18 mouse cellular contexts compared by ENCODE assay signal in the genomic region with DNA sequence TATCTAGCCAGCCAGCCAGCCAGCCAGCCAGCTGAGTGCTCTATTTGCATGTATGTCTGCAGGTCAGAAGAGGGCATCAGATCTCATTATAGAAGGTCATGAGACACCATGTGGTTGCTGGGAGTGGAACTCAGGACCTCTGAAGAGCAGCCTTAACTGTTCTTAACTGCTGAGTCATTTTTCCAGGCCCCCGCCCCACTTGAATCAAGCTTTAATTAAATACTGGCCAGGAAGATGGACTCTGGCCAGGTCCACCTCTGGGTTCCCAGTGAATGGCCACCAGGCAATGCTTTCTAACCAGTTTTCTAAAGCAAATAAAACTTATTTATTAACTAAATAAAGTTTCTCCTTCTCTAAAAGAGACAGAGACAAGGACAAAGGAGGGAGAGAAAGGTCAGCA. TPM values are rescaled to one million over a fixed set of nuclear protein-coding genes. Genes with fewer than 3 reads are reported as not detected.
DNase-seq lines count a peak whose midpoint lies in the region; ATAC-seq and TF ChIP-seq lines count a peak whose summit lies in the region.
"Had no signal": no experiment of that assay in that cellular context is flagged by ENCODE, and none has a peak within 500 bp of the region (broad histone marks: within the 10 kb centered on the region; RNA-seq: fewer than 3 reads in every experiment).

No protein-coding gene starts in this region.

- peaks cover 7% of the 10 kb centered on the region for H3K4me1 ChIP-seq in liver, adult 2 months (ENCODE audit: control insufficient read depth, insufficient read depth, low read length)
- H3K4me1 ChIP-seq in liver, embryonic 12.5 days: no peaks in the 10 kb centered on the region
- peaks cover 2% of the 10 kb centered on the region; the same call in 1 of the 2 replicates for H3K4me1 ChIP-seq in lung, adult 2 months (ENCODE audit: control insufficient read depth, insufficient read depth, low read length)
- H3K4me1 ChIP-seq in hindbrain, embryonic 16.5 days (ENCODE audit: control insufficient read depth, insufficient read depth, low read depth, low read length): no peaks in the 10 kb centered on the region
- H3K4me1 ChIP-seq: forebrain, embryonic 12.5 days; hindbrain, embryonic 12.5 days; limb, embryonic 10.5 days; midbrain, embryonic 15.5 days had no signal

- H3K4me3 ChIP-seq in liver, adult 2 months (ENCODE audit: insufficient read depth, low read depth, low read length): no peak overlapping the region
- no peak overlapping the region for H3K4me3 ChIP-seq in liver, embryonic 12.5 days
- H3K4me3 ChIP-seq in lung, adult 2 months (replicated peaks; ENCODE audit: extremely low read depth, low read depth, low read length): no peak overlapping the region
- no peak overlapping the region for H3K4me3 ChIP-seq in hindbrain, embryonic 16.5 days (ENCODE audit: low read length)
- H3K4me3 ChIP-seq: forebrain, embryonic 12.5 days; hindbrain, embryonic 12.5 days; limb, embryonic 10.5 days; midbrain, embryonic 15.5 days had no signal

- WGBS in liver, adult 2 months: 23% methylated on average over 1 of the region's 1 CpGs
- 55% methylated on average over 1 of the region's 1 CpGs for WGBS in liver, embryonic 12.5 days (ENCODE audit: insufficient replicate concordance)
- WGBS in lung, adult 2 months: 70% methylated on average over 1 of the region's 1 CpGs
- 92% methylated on average over 1 of the region's 1 CpGs for WGBS in hindbrain, embryonic 16.5 days

- no peaks in the 10 kb centered on the region for H3K79me2 ChIP-seq in liver, adult 2 months (ENCODE audit: control insufficient read depth, insufficient read depth, low read length)

- H3K4me2 ChIP-seq in liver, embryonic 12.5 days: no peak overlapping the region
- no peak overlapping the region for H3K4me2 ChIP-seq in hindbrain, embryonic 16.5 days (ENCODE audit: low read length)
- H3K4me2 ChIP-seq: forebrain, embryonic 12.5 days; hindbrain, embryonic 12.5 days; midbrain, embryonic 15.5 days had no signal

- no peak overlapping the region for H3K9ac ChIP-seq in liver, adult 2 months (ENCODE audit: low read depth, low read length)
- no peak overlapping the region for H3K9ac ChIP-seq in liver, embryonic 12.5 days
- no peak overlapping the region for H3K9ac ChIP-seq in hindbrain, embryonic 16.5 days (ENCODE audit: low read depth, low read length)
- H3K9ac ChIP-seq: forebrain, embryonic 12.5 days; hindbrain, embryonic 12.5 days; midbrain, embryonic 15.5 days had no signal

- no peaks in the 10 kb centered on the region for H3K9me3 ChIP-seq in liver, embryonic 12.5 days (replicated peaks)
- H3K9me3 ChIP-seq in hindbrain, embryonic 16.5 days (ENCODE audit: control insufficient read depth, low read length): no peaks in the 10 kb centered on the region
- H3K9me3 ChIP-seq: forebrain, embryonic 12.5 days; hindbrain, embryonic 12.5 days; limb, embryonic 10.5 days; midbrain, embryonic 15.5 days had no signal

- peak; percentile 88 for DNase-seq in liver, adult 2 months (ENCODE audit: extremely low read depth, low read depth, low spot score)
- peak; percentile 88 to 93 for DNase-seq in kidney, postnatal 25 days
- peak; percentile 25 for DNase-seq in lung, adult 2 months
- DNase-seq in yolk sac, embryonic 10.5 days (ENCODE audit: low spot score): peak; percentile 76
- no peak for DNase-seq in left cerebral cortex, postnatal 36 days (ENCODE audit: low spot score in 2 of 2)
- DNase-seq in testis, postnatal 14 days (ENCODE audit: low spot score): no peak
- DNase-seq: adrenal gland, adult 8-10 months; B cell, adult 2 months; cerebellum, adult 8-10 months; heart, adult 18-20 months; layer of hippocampus, postnatal 36 days; right cerebral cortex, postnatal 14 days had no signal

- peaks cover 17% of the 10 kb centered on the region for H3K36me3 ChIP-seq in liver, adult 2 months (ENCODE audit: control insufficient read depth, insufficient read depth, low read length)
- H3K36me3 ChIP-seq in liver, embryonic 12.5 days: no peaks in the 10 kb centered on the region
- H3K36me3 ChIP-seq in hindbrain, embryonic 16.5 days (ENCODE audit: control insufficient read depth, insufficient read depth, low read length): no peaks in the 10 kb centered on the region
- H3K36me3 ChIP-seq: forebrain, embryonic 12.5 days; hindbrain, embryonic 12.5 days; limb, embryonic 10.5 days; midbrain, embryonic 15.5 days had no signal

- no peaks in the 10 kb centered on the region for H3K27me3 ChIP-seq in liver, adult 2 months (ENCODE audit: control insufficient read depth, insufficient read depth, low read length)
- no peaks in the 10 kb centered on the region for H3K27me3 ChIP-seq in liver, embryonic 12.5 days (replicated peaks)
- no peaks in the 10 kb centered on the region for H3K27me3 ChIP-seq in hindbrain, embryonic 16.5 days (replicated peaks; ENCODE audit: control insufficient read depth, insufficient read depth, low read length)
- H3K27me3 ChIP-seq: forebrain, embryonic 12.5 days; hindbrain, embryonic 12.5 days; midbrain, embryonic 15.5 days had no signal

- no peak for TF ChIP-seq CTCF in liver, adult 2 months (IDR thresholded peaks at IDR 0.05; ENCODE audit: low read depth, low read length)
- TF ChIP-seq CTCF in lung, adult 2 months (IDR thresholded peaks at IDR 0.05; ENCODE audit: insufficient read depth, low read length): no peak

- H3K27ac ChIP-seq in liver, adult 2 months (replicated peaks; ENCODE audit: insufficient read depth, low read depth, low read length): peak overlapping the region; percentile 58; the same call in 1 of the 2 replicates
- H3K27ac ChIP-seq in liver, embryonic 12.5 days: no peak overlapping the region
- H3K27ac ChIP-seq in hindbrain, embryonic 16.5 days (ENCODE audit: low read depth, low read length): no peak overlapping the region
- H3K27ac ChIP-seq: forebrain, embryonic 12.5 days; hindbrain, embryonic 12.5 days; limb, embryonic 10.5 days; midbrain, embryonic 15.5 days had no signal

- no peak for TF ChIP-seq POLR2A in liver, adult 2 months (IDR thresholded peaks at IDR 0.05; ENCODE audit: extremely low read depth, insufficient read depth, low read length)
- TF ChIP-seq POLR2A in lung, adult 2 months (IDR thresholded peaks at IDR 0.05; ENCODE audit: borderline replicate concordance, extremely low read depth, low read depth, low read length): no peak

- ATAC-seq in liver, embryonic 12.5 days: no peak
- ATAC-seq in hindbrain, embryonic 16.5 days: no peak
- ATAC-seq: midbrain, embryonic 15.5 days had no signal

- intact Hi-C loops in left cerebral cortex, postnatal 36 days (cut with DNase I): no loop called here

RNA-seq across cellular contexts. Expression of a gene that starts 14.0 kb away (rescaled TPM):
- total RNA-seq in liver, adult 2 months (2014; rRNA removed): 54.5 and 69.7 TPM in 2 replicates
- 50.1 and 57.4 TPM in 2 replicates for polyA plus RNA-seq in liver, adult 2 months (2012; rRNA removed)
- 6.4 TPM in 2 replicates for polyA plus RNA-seq in liver, embryonic 12.5 days (2016; fragmentation: Nextera tagmentation; extraction: Ambion mirVana)
- polyA plus RNA-seq in lung, adult 2 months (2012; rRNA removed): 8.1 and 9.1 TPM in 2 replicates
- total RNA-seq in left cerebral cortex, postnatal 36 days (2021): 1 to 10 TPM; 4.1 to 4.3 TPM
- polyA plus RNA-seq in hindbrain, embryonic 16.5 days (2015; fragmentation: Nextera tagmentation; extraction: Ambion mirVana): 6.3 and 6.5 TPM in 2 replicates

Comparison
In these comparisons a context has a peak if more than half of its experiments do, and no peak if none do; other contexts are left out.
1. DNase-seq: peak in liver, adult 2 months (single experiment), kidney, postnatal 25 days (2 of 2), lung, adult 2 months (single experiment) and yolk sac, embryonic 10.5 days (single experiment); none in left cerebral cortex, postnatal 36 days (0 of 2) and testis, postnatal 14 days (single experiment).